Mouse (Mus musculus) kidney, postnatal 0 days (tissue): ENCODE results near the gene Adam15. TPM values are rescaled to one million over a fixed set of nuclear protein-coding genes. Genes with fewer than 3 reads are reported as not detected.
A peak's percentile ranks its signal among the peaks of the same experiment; 100 is the strongest.

ENCODE experiments used
- ATAC-seq: fragments of 200-750 bp; cut with Nextera tagmentation; replicated peaks from 2 replicates; pipeline ENCODE4 v1.8.0; 2017; ENCODE audit warnings: low read depth, moderate number of reproducible peaks, moderate TSS enrichment, moderate library complexity; ENCODE audit not compliant: low FRiP score
- DNase-seq: peaks from one replicate; pipeline ENCODE4 v3.0.0-alpha.2; 2016; ENCODE audit warnings: low spot score
- H3K27ac ChIP-seq: fragments of 300-500 bp; sonication (generic); 2 replicates; pipeline ENCODE4 v1.5.1; 2014; ENCODE audit warnings: mild to moderate bottlenecking
- H3K27me3 ChIP-seq: fragments of 300-500 bp; sonication (generic); 2 replicates; pipeline ENCODE4 v1.6.1; 2014; ENCODE audit warnings: low read length, mixed read lengths; ENCODE audit not compliant: insufficient read depth
- H3K36me3 ChIP-seq: fragments of 300-500 bp; sonication (generic); 2 replicates; pipeline ENCODE4 v1.6.1; 2014; ENCODE audit warnings: low read length, mixed read lengths; ENCODE audit not compliant: insufficient read depth
- H3K4me1 ChIP-seq: fragments of 300-500 bp; sonication (generic); replicated peaks from 2 replicates; pipeline ENCODE4 v1.6.1; 2014; ENCODE audit warnings: antibody characterized with exemption, low read length, mixed read lengths; ENCODE audit not compliant: insufficient read depth
- H3K4me2 ChIP-seq: fragments of 300-500 bp; sonication (generic); 2 replicates; pipeline ENCODE4 v1.6.1; 2014; ENCODE audit warnings: mild to moderate bottlenecking, low read length, moderate library complexity, mixed read lengths
- H3K4me3 ChIP-seq: fragments of 300-500 bp; sonication (generic); replicated peaks from 2 replicates; pipeline ENCODE4 v1.5.1; 2014; ENCODE audit warnings: low read depth, low read length
- H3K9ac ChIP-seq: fragments of 300-500 bp; sonication (generic); 2 replicates; pipeline ENCODE4 v1.6.1; 2014; ENCODE audit warnings: low read depth, low read length
- H3K9me3 ChIP-seq: fragments of 300-500 bp; sonication (generic); replicated peaks from 2 replicates; pipeline ENCODE4 v1.6.1; 2016; ENCODE audit warnings: low read length, inconsistent platforms, mixed read lengths
- CTCF ChIP-seq: IDR thresholded peaks from 2 replicates; pipeline ENCODE4 v1.5.1; 2016; ENCODE audit warnings: antibody characterized with exemption, low read depth, mild to moderate bottlenecking, moderate library complexity
- WGBS: fragments of 180-500 bp; shearing (Covaris S2); extraction: QIAGEN DNeasy Blood & Tissue Kit; methylation state at CpG from one replicate; pipeline ENCODE4 v1.1.7; 2014; 5-methylcytosine and 5-hydroxymethylcytosine counted together
- polyA plus RNA-seq: library from polyadenylated mRNA; unstranded; fragments of >200 nt; fragmentation: Nextera tagmentation; extraction: Ambion mirVana; gene quantifications from 2 replicates; pipeline ENCODE4 v1.2.1, GENCODE M21; 2015

The Adam15 gene
- polyA plus RNA-seq, 1 experiment from 2014 or later, result 85.4 TPM

GRCm38 (mm10) chr3:89315195-89315929 is 34.4 kb downstream of the Adam15 start:
- 0 out of 2 replicates have a peak overlapping the region, but pooled peaks have one; percentile 19 for H3K27ac ChIP-seq
- no peaks in the 10 kb centered on the region for H3K36me3 ChIP-seq
- peak overlapping the region; percentile 21 for H3K4me3 ChIP-seq
- peak; percentile 80 for DNase-seq
- H3K9me3 ChIP-seq, result no peaks in the 10 kb centered on the region
- 5% methylated on average over 26 of the region's 26 CpGs for WGBS
- peaks cover 31% of the 10 kb centered on the region for H3K4me1 ChIP-seq
- peak; percentile 87 for TF ChIP-seq CTCF
- peaks cover 10% of the 10 kb centered on the region; the same call in 1 of the 2 replicates for H3K27me3 ChIP-seq
- H3K9ac ChIP-seq, result peak overlapping the region; percentile 15; the same call in 1 of the 2 replicates
- peak overlapping the region; percentile 62 for H3K4me2 ChIP-seq
- ATAC-seq, result peak; percentile 34

GRCm38 (mm10) chr3:89314791-89315190 is 35.0 kb downstream of the Adam15 start:
- DNase-seq (no peak), ATAC-seq (peak; percentile 12; the same call in 1 of the 2 replicates)
- Histone ChIP-seq H3K4me2 (peak overlapping the region; percentile 62), H3K4me1 (peaks cover 26% of the 10 kb centered on the region), H3K9ac (no peak overlapping the region), H3K9me3 (no peaks in the 10 kb centered on the region), H3K4me3 (peak overlapping the region; percentile 21; the same call in 1 of the 2 replicates), H3K27ac (0 out of 2 replicates have a peak overlapping the region, but pooled peaks have one; percentile 19), H3K27me3 (0 out of 2 replicates have a peak, but pooled peaks cover 6% of the 10 kb centered on the region), H3K36me3 (no peaks in the 10 kb centered on the region)
- 55% methylated on average over 2 of the region's 2 CpGs for WGBS
- no peak for TF ChIP-seq CTCF

GRCm38 (mm10) chr3:89314340-89314739 is 35.5 kb downstream of the Adam15 start:
- no peak for ATAC-seq
- Histone ChIP-seq H3K36me3 (no peaks in the 10 kb centered on the region), H3K4me1 (peaks cover 21% of the 10 kb centered on the region), H3K27me3 (0 out of 2 replicates have a peak, but pooled peaks cover 6% of the 10 kb centered on the region), H3K4me2 (no peak overlapping the region), H3K9ac (no peak overlapping the region), H3K4me3 (no peak overlapping the region), H3K9me3 (no peaks in the 10 kb centered on the region), H3K27ac (no peak overlapping the region; the same call in 1 of the 2 replicates)
- no peak for TF ChIP-seq CTCF
- no peak for DNase-seq
- 80% methylated on average over 5 of the region's 5 CpGs for WGBS

- no peaks in the 10 kb centered on the region for H3K9me3 ChIP-seq
- 5% methylated on average over 9 of the region's 9 CpGs for WGBS
- no peak overlapping the region for H3K9ac ChIP-seq
- TF ChIP-seq CTCF, result peak; percentile 94
- no peak overlapping the region for H3K4me2 ChIP-seq
- no peak overlapping the region for H3K27ac ChIP-seq
- DNase-seq, result peak; percentile 92
- ATAC-seq, result peak; percentile 65
- H3K36me3 ChIP-seq, result no peaks in the 10 kb centered on the region
- peaks cover 3% of the 10 kb centered on the region; the same call in 1 of the 2 replicates for H3K4me1 ChIP-seq
- H3K4me3 ChIP-seq, result no peak overlapping the region
- no peaks in the 10 kb centered on the region for H3K27me3 ChIP-seq
Measured at GRCm38 (mm10) chr3:89308089-89308488, 41.7 kb downstream of the Adam15 start.

- peak overlapping the region; percentile 55 for H3K27ac ChIP-seq
- TF ChIP-seq CTCF, result no peak
- H3K36me3 ChIP-seq, result no peaks in the 10 kb centered on the region
- H3K4me3 ChIP-seq, result no peak overlapping the region
- WGBS, result 48% methylated on average over 8 of the region's 8 CpGs
- H3K9me3 ChIP-seq, result no peaks in the 10 kb centered on the region
- no peak overlapping the region for H3K9ac ChIP-seq
- DNase-seq (no peak), ATAC-seq (no peak)
- no peak overlapping the region for H3K4me2 ChIP-seq
- no peaks in the 10 kb centered on the region for H3K27me3 ChIP-seq
- peaks cover 3% of the 10 kb centered on the region; the same call in 1 of the 2 replicates for H3K4me1 ChIP-seq
Measured at GRCm38 (mm10) chr3:89305551-89306325, 44.1 kb downstream of the Adam15 start.

GRCm38 (mm10) chr3:89305105-89305504 is 44.7 kb downstream of the Adam15 start:
- Histone ChIP-seq H3K36me3 (no peaks in the 10 kb centered on the region), H3K27ac (peak overlapping the region; percentile 55), H3K4me1 (peaks cover 3% of the 10 kb centered on the region; the same call in 1 of the 2 replicates), H3K27me3 (no peaks in the 10 kb centered on the region), H3K9me3 (no peaks in the 10 kb centered on the region), H3K4me3 (no peak overlapping the region), H3K9ac (no peak overlapping the region), H3K4me2 (no peak overlapping the region)
- no peak for TF ChIP-seq CTCF
- WGBS, result 56% methylated on average over 4 of the region's 4 CpGs
- no peak for ATAC-seq
- DNase-seq, result no peak
